Comparison of ENCODE assay signal across 9 mouse cellular contexts in genomic region chr10:126844689-126845088, GRCm38 (mm10). TPM values are rescaled to one million over a fixed set of nuclear protein-coding genes. Genes with fewer than 3 reads are reported as not detected.
DNase-seq lines count a peak whose midpoint lies in the region; ATAC-seq and TF ChIP-seq lines count a peak whose summit lies in the region.
"Had no signal": no experiment of that assay in that cellular context is flagged by ENCODE, and none has a peak within 500 bp of the region (broad histone marks: within the 10 kb centered on the region; RNA-seq: fewer than 3 reads in every experiment).

No protein-coding gene starts in this region.

- H3K9me3 ChIP-seq in heart, embryonic 16.5 days (replicated peaks; ENCODE audit: control insufficient read depth, low read length): peaks cover 3% of the 10 kb centered on the region; the same call in 1 of the 2 replicates

- no peaks in the 10 kb centered on the region for H3K36me3 ChIP-seq in heart, embryonic 16.5 days (ENCODE audit: control insufficient read depth, insufficient read depth)

- no peak overlapping the region for H3K4me3 ChIP-seq in cortical plate, adult 2 months (ENCODE audit: insufficient read depth, low read length)
- no peak overlapping the region for H3K4me3 ChIP-seq in heart, embryonic 16.5 days (ENCODE audit: low read length)
- H3K4me3 ChIP-seq: erythroblast, embryonic 14.5 days had no signal

- no peak for TF ChIP-seq POLR2A in cortical plate, adult 2 months (IDR thresholded peaks at IDR 0.05; ENCODE audit: extremely low read depth, insufficient read depth, low read length)

- no peaks in the 10 kb centered on the region for H3K27me3 ChIP-seq in heart, embryonic 16.5 days (ENCODE audit: control insufficient read depth, insufficient read depth, low read length)

- H3K27ac ChIP-seq in cortical plate, adult 2 months (ENCODE audit: insufficient read depth, low read length): peak overlapping the region; percentile 56
- no peak overlapping the region for H3K27ac ChIP-seq in heart, embryonic 16.5 days (ENCODE audit: low read length)

- H3K9ac ChIP-seq in heart, embryonic 16.5 days (ENCODE audit: low read length): no peak overlapping the region

- H3K4me1 ChIP-seq in cortical plate, adult 2 months (ENCODE audit: control insufficient read depth, insufficient read depth, low read length): peaks cover 4% of the 10 kb centered on the region; the same call in 1 of the 2 replicates
- H3K4me1 ChIP-seq in heart, embryonic 16.5 days (ENCODE audit: control insufficient read depth, insufficient read depth, low read length): no peaks in the 10 kb centered on the region

- WGBS in heart, embryonic 16.5 days: 30% methylated on average over 12 of the region's 12 CpGs

- ATAC-seq in heart, embryonic 16.5 days (replicated peaks; ENCODE audit: extremely low read depth, insufficient read depth, low FRiP score): no peak
- ATAC-seq in activated CD4-positive, CD25-positive, alpha-beta regulatory T cell, adult 4 months: no peak

- DNase-seq in urinary bladder, postnatal 14 days (ENCODE audit: low spot score): peak; percentile 33
- DNase-seq in urinary bladder, postnatal 10 days (ENCODE audit: low spot score): no peak
- peak; percentile 53 for DNase-seq in left cerebral cortex, adult 11 months (ENCODE audit: low spot score)
- DNase-seq in lung, postnatal 10 days: peak; percentile 20
- DNase-seq in right cerebral cortex, postnatal 4 days: peak; percentile 66

- TF ChIP-seq CTCF in cortical plate, adult 2 months (IDR thresholded peaks at IDR 0.05; ENCODE audit: extremely low read depth, insufficient read depth, low read length): peak; percentile 56

- peak overlapping the region; percentile 25; the same call in 1 of the 2 replicates for H3K4me2 ChIP-seq in heart, embryonic 16.5 days (ENCODE audit: low read depth, low read length)

RNA-seq across cellular contexts. Expression of gene Atp23, which starts 56.5 kb away (rescaled TPM):
- polyA plus RNA-seq in cortical plate, adult 2 months (2012; rRNA removed): 10.3 and 10.4 TPM in 2 replicates
- polyA plus RNA-seq in heart, embryonic 16.5 days (2015; fragmentation: Nextera tagmentation; extraction: Ambion mirVana): 10.3 and 11.3 TPM in 2 replicates
- 1 to 10 TPM; 5.9 to 6.9 TPM for polyA plus RNA-seq in activated CD4-positive, CD25-positive, alpha-beta regulatory T cell, adult 4 months (2017; shearing (Covaris generic))
